Mouse (Mus musculus): ENCODE measurements around the gene Gm4792. TPM values are rescaled to one million over a fixed set of nuclear protein-coding genes. Genes with fewer than 3 reads are reported as not detected.

Gene Gm4792
- polyA plus RNA-seq, 2 experiments from 2014 or later = not detected

GRCm38 (mm10) chr10:94299301-94299700 is 798 bp upstream of the Gm4792 start:
- no peak for ATAC-seq

- no peak for ATAC-seq
Observed at GRCm38 (mm10) chr10:94295923-94296605, 2.4 kb downstream of the Gm4792 start.

DNA sequence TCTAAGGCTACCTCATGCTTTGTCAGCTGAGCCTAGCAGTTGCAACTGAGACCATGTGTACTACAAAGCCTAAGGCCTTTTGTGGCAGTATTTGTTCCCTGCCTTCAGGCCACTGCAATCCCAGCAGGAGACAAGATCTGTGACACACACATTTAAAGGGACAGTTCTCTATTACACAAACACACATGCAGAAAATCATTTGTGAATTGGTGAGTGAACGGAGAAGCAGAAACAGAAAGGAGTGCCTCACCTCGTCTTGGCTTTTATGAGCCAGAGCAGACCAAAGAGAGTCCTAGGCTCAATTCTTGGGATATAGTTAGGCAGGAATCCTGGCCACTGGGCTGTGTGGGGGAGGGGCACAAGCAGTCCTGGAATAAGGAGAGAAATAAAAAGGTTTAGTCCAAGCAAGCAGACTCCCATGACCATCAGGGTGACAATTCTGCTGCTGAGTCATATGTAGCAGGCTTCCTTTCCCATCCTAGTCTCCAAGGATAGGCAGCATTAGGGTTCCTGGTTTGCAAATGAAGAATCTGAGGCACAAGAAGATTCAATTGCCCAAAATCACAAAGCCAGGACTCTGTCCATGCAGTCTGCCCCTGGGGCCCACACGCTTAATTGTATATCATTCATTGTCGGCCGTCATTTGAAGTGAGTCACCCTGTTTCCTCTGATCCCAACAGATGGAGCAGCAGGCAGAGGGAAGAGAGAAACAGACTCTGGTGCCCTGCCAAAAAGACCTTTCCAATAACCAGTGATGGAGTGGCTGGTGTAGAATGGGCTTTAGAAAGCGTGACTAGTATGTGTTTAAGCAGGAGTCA is 3.4 kb downstream of the Gm4792 start:
- ATAC-seq = no peak

- no peak for ATAC-seq
Observed at GRCm38 (mm10) chr10:94294437-94294836, 4.1 kb downstream of the Gm4792 start.

- ATAC-seq = no peak
Observed at GRCm38 (mm10) chr10:94282797-94283196, 15.7 kb downstream of the Gm4792 start.

DNA sequence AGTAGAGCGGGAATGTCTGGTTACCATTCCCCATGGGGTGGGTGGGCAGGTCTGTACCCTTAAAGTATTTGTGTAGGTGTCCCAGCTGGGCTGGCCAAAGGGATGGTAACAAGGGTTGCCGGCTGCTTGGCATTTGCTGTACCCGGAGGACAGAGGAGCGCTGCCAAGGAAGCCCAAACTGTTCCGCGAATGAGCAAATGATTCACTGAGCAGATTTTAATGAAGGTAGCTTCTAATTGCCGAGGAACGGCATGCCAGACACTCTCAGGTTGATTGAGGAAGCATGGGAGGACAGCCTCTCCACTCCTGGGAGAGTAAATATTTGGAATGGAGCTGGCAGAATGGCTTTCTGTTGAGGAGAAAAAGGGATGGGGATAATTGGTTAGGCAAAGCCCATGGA is 16.3 kb downstream of the Gm4792 start:
- no peak for ATAC-seq

- ATAC-seq = no peak
Observed at GRCm38 (mm10) chr10:94276511-94276910, 22.0 kb downstream of the Gm4792 start.

- no peak for ATAC-seq
Observed at GRCm38 (mm10) chr10:94275321-94275720, 23.2 kb downstream of the Gm4792 start.

- no peak for ATAC-seq
Observed at GRCm38 (mm10) chr10:94265656-94266542, 32.6 kb downstream of the Gm4792 start.

- ATAC-seq = no peak
Observed at GRCm38 (mm10) chr10:94263211-94263610, 35.3 kb downstream of the Gm4792 start.

GRCm38 (mm10) chr10:94262646-94263045 is 35.9 kb downstream of the Gm4792 start:
- ATAC-seq = no peak

DNA sequence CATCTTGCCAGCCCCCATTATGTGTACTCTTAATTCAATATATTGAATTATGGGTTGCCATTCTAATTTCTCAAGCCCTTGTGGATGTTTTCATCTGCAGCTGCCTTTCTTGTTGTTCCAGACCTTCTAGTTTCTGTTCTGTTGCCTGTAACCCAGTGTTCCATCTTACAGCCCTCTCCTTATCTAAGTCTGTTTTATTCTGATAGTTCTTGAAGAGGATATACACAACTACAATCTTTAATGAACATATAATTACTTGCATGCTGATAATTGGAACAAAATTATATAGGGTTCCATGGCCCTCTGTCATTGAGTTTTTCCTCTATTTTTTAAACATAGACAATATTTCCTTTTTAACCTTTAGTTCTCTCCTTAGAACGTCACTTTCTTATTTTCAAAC is 38.0 kb downstream of the Gm4792 start:
- ATAC-seq = no peak

DNA sequence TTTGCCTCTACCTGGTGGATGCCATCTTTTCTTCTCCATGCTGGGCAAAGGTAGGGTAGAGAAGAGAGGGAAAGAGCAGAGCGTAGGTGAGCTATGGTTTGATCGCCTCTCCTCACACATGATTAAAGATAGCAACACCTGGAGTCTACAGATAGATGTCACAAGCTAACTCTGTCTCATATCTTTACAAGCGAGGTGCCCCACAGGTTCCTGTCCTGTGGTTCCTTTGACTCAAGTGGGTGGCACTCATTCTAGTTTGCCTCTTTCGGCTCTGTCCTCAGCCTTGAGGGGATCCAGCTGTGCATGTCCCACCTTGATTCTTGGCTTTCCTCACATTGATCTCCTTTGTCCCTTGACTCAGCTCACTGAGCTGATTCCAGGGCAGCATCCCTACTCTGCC is 42.0 kb downstream of the Gm4792 start:
- ATAC-seq = no peak

DNA sequence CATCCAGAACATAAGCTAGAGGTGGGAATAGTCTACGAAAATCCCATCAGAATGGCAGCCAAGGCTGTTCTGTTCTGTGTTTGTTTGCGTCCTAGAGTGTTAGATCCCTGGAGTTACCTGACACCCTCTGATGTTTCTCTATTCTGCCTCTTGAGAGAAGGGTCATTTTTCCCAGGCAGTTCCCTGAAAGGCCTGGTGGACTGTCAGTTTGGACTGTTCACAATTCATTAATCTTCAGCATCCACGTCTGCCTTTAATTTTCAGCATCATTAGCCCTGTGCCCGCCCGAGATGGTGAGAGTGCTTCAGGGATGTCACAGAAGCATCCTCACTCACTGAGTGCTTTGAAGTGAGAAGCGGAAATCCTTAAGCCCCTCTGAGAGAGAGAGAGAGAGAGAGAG is 42.8 kb downstream of the Gm4792 start:
- no peak for ATAC-seq

DNA sequence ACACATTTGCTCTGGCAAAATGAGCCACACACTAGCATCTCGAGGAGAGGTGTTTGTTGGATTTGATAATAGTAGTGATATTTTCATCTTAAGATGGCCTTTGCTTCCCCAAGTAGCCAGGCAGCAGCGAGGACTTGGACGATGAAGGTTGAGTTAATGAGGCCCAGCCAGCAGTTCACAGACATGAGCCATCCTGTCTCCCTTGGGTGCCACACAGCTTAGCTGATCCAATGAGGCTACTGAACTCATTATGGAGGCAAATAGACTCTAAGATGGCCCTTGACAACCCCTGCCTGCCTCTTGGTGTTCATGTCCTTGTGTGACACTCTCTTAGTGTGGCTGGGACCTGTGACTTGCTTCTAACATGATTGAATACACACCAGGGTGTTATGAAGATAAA is 43.7 kb downstream of the Gm4792 start:
- ATAC-seq = no peak

GRCm38 (mm10) chr10:94253260-94253807 is 45.2 kb downstream of the Gm4792 start:
- ATAC-seq = no peak

- ATAC-seq = no peak
Observed at GRCm38 (mm10) chr10:94249575-94250456, 48.7 kb downstream of the Gm4792 start.

GRCm38 (mm10) chr10:94247748-94248349 is 50.7 kb downstream of the Gm4792 start:
- no peak for ATAC-seq

Data from activated CD4-positive, CD25-positive, alpha-beta regulatory T cell, adult 4 months (primary cell).